Mouse (Mus musculus) forelimb bud, embryonic 11.5 days (tissue): ENCODE measurements around the gene Lrrc8c.
A peak's percentile ranks its signal among the peaks of the same experiment; 100 is the strongest.
"Not testable (repeated sequence)": the region's sequence is repeated elsewhere in the genome, so short reads cannot be mapped to it uniquely, and the experiment has no call there.

Experiments
- DNase-seq: peaks from one replicate; pipeline ENCODE4 v3.0.0-alpha.2; 2012; ENCODE audit warnings: low read depth, low spot score

Lrrc8c gene

DNA sequence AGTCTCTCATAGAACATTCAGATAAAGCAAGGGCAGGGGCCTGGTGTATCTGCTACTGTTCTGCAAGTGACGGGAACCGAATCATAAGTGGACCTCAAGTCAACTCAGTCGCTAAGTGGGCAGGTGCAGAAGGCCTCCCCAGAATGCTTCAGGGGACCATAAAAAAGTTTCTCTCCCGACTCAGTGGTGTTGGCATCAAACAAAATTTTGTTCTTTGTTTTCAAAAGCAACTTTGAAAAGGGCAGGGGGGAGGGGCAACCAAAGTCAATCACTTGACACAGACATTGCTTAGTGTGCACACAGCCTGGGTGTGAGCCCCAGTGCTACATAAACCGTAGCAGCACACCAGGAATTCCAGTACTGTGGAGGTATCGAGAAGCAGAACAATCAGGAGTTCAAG lies 116.4 kb downstream of the Lrrc8c start:
- no peak for DNase-seq

DNA sequence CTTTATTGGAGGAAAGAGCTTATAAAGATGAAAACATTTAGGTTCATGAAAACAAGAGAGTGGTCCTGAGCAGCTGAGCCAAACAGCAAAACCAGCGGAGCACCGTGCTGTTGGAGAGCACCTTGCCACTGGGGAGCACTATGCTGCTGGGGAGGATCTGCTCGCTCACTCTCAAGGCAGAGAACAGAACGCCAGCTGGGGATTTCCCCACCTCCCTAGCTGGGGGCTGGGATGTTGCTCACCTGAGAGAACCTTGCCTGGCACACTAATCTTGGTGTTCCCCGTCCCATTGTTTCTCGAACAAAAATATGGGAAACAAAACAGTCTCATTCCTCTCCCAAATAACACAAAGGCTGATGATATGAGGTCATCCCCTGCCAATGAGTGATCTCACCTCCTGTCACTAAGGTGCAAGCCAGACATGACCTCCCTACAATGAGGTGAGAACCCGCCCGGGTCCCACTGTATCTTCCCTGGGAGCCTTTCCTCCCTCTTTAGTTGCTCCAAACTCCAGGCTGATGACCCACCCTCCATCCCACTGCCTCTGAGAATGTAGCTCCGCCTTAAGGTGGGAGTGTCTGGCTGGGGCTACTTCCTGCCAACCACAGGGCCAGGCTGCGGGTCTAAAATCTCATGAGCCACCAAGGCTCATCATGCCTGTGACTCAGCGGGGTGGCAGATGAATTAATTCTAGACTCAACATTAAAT lies 117.5 kb downstream of the Lrrc8c start:
- DNase-seq, result no peak

DNA sequence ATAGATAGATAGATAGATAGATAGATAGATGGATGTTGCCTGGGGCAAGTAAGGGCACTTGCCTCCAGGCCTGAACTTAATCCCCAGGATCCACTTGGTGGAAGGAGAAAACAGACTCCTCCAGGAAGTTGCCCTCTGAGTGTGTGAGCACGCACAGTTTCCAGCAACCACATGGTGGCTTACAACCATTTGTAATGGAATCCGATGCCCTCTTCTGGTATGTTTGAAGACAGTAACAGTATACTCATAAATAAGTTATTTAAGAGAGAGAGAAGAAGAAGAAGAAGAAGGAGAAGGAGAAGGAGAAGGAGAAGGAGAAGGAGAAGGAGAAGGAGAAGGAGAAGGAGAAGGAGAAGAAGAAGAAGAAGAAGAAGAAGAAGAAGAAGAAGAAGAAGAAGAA lies 119.1 kb downstream of the Lrrc8c start:
- DNase-seq, result not testable (repeated sequence)

DNA sequence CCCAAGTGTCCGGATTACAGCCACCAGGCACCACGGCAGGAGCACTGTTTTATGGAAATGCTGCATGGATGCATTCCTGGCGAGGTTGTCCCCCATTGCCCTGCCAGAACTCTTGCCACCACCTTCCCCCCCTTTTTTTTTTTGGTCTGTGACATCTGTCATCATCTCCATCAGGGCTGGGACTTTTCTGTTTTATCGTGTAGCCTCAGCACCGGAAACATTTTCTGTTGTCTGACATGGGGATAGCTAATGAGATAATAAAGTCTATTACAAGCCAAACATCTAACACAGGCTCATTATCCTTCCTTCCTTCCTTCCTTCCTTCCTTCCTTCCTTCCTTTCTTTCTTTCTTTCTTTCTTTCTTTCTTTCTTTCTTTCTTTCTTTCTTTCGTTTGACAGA lies 119.7 kb downstream of the Lrrc8c start:
- no peak for DNase-seq

DNA sequence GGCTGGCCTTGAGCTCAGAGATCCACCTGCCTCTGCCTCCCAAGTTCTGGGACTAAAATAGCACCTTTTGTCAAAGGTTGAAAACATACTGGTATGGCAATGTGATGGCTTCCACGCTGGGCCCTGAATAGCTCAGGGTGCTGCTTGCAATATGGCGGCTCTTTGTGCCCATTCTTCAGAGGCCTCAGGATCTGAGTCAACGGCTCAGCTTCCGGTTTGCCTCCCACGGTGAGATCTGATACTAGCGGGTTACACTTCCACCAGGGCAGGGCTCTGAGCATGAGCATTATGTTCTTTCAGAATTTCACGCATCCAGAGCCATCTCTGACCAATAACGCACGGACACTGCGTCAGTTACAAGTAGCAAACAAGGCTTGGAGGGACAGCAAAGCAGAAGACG lies 120.2 kb downstream of the Lrrc8c start:
- no peak for DNase-seq

DNA sequence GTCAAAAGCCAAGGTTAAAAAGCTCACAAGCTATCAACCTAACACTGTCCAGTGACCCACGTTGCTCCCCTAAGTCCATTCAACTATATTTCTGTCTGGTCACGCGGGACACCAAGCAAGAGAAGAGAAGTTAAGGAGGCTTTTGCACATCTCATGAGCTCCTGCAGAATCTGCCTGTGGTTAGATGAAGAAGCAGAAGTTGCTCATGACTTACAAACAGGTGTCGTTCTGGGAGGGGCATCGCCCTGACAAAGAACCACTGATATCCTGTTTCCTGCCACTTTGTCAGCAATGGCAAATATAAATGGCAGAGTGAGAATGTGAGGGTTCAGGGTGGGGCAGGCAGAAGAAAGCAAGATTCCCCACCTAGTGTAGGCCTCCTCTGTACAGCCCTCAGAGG lies 123.3 kb downstream of the Lrrc8c start:
- no peak for DNase-seq

DNA sequence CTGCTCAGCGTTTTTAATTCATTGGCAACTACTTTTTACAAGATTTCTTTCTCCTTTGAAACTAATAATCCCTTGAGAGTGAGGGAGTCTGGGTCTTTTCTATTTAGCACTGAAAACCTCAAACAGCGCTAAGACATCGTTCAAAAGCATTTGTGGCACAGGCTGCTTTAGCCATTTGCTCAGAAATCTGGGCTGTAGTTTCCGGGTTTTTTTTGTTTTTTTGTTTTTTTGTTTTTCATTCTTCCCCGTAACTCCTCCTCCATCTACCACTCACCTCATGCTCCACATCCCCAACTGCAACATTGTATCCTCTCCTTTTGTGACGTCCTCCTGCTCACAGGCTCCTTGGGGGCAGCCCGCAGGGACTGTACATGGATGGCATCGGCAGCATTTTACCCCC lies 124.1 kb downstream of the Lrrc8c start:
- no peak for DNase-seq

DNA sequence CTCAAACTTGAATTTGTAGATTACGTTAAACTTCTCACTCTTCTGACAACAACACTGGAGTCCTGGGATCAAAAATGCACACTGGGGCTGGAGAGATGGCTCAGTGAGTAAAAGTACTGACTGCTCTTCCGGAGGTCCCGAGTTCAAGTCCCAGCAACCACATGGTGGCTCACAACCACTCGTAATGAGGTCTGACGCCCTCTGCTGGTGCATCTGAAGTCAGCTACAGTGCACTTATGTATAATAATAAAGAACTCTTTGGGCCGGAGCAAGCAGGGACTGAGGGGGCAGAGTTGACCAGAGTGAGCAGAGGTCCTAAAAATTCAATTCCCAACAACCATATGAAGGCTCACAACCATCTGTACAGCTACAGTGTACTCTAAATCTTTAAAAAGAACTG lies 125.0 kb downstream of the Lrrc8c start:
- no peak for DNase-seq

DNA sequence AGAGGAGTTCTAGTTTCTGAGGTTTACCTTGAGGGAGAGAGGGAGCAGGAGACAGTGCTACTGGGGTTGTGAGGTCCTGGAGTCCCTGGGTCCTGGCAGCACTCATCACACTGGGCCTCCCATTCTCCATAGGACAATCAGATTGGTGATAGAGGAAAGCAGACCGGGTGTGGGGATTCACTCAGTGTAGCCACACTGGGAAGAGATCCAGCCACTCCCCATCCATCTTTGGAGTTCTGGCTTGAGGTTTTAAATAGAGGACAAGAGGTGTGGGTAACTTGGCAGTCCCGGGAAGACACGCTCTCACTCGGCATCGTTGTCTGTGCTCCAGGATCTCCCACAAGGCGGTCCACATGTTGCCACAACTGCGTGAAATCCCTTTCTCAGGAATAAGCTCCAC lies 127.9 kb downstream of the Lrrc8c start:
- DNase-seq, result no peak

DNA sequence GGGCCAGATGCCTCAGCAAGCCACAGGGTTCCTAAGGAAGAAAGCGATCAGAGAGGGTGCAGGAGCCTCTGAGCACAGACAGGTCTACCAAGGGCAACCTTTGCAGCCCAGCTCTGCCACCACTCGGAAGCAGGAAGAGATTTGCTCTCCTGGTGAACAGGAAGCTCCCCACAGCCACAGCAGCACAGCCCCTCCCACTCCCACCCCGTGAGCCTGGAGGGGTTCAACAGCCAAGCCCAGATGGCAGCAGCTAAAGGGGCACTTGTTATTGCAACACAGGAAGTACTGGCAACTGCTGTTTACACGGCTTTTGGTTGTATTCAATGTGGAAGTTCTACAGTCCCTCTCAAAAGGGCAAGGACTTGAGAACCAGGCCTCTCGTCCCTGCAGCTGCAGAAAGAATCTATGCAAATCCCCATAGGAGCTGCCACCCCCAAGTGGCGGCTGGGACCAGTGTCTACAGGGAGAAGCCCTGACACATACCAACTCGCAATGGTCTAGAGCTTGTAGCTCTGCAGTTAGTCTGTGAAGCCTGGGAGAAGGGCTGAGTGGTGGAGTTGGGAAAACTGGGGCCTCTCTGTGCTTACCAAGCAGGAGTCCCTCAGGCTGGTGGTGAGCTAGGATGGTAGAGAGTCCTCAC lies 129.6 kb downstream of the Lrrc8c start:
- no peak for DNase-seq

DNA sequence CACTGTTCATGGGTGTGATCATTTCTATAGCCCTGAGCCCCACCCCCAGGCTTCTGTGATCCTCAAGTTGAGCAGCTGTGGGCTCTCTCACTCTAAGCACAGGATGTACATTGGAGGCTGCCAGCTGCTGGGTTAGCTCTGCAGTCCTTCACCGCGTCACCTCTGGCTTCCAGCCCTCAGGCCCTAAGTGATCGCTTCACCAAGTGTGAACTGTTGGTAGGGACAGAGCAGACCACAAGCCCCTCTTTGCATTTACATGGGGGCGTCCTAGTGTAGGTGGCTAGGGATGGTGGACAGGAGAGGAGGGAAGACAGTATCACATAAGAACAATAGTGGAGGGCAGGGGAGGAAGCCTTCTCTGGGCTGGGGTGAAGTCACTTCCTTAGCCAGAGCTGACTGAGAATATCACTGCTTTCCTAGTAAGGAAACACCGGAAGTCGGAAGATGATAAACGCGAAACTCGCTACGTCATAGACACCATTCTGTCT lies 130.4 kb downstream of the Lrrc8c start:
- DNase-seq, result peak; percentile 20

DNA sequence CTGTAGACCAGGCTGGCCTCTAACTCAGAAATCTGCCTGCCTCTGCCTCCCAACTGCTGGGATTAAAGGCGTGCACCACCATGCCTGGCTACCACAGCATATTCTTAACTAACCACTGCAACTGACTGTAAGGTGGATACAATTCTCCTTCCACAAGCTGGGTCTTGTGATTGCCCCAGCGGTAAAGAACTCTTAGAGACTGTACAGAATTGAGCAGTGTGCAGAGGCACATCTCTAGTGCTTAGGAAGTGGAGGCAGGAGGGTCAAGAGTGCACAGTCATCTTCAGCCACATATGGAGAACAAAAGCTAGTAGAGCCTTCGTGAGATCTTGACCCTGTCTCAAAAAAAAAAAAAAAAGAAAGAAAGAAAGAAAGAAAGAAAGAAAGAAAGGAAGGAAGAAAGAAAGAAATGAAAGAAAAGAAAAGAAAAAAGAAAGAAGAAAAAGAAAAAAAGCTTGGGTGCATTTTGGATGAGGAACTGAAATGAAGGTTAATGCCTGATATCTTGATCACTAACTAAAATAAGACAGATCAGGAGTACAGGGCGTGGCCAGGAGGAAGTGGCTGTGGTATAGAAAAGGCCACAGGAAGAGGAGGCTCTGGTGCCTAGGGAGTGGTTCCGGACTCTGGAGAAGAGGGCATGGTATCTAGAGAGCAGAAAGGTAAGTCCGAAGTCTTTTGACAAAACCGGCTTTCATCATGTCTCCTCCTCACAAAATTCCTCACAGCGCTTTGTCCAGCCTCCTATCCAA lies 131.7 kb downstream of the Lrrc8c start:
- no peak for DNase-seq

DNA sequence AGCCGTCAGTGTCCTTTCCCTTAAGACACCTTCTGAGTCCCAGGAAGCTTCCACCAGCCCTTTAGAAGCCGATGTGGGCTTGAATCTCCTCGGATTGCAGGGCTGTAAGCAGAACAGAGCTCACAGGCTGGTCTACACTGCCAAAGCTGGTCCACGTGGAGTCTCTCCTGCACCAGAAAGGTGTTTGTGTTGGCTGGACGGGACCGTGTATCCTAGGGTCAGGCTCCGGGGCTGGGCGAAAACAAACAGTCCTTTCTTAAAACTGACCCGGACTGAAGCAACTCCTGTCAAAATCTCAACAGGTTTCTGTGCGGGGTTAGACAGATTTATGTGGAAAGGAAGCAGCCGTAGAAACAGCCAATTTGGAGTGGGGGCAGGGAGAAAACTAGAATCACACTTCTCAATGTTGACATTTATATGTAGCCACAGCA lies 132.4 kb downstream of the Lrrc8c start:
- DNase-seq, result peak; percentile 64

DNA sequence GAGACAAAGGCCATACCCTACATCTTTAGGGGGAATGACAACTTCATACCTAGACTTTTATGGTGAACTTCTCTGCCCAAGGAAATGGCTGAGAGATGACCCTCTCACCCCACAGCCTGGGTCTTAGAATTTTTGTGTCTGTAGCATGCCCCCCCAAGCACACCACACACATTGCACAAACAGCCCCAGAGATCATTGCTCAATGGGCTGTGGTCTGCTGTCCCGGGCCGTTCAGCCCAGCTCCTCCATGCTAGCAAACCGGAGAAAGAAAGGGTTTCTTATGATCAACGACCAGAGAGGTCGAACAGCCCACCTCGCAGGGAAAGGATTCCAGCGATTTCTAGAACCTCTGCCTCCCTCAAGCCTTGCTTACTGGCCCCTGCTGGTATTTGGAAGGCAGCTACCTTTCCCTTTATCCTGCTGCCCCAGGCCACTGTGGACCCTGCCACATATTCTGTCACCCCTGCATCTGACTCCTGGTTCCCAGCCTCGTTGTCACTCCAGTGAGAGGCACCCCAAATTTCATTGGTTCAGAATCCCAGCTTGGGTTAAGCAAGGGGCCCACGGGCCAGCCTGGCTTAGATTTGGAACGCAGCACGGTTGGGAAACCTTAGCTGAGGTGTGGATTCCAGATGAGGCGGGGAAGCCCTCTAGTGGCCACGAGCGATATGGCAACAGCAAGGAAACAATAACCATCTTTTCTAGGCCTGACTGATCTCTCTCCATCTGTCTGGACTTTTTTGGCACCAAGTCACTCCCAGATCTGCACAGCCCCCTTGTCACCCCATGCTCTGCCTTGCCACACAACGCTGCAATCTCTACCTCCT lies 135.3 kb downstream of the Lrrc8c start:
- peak; percentile 78 for DNase-seq

DNA sequence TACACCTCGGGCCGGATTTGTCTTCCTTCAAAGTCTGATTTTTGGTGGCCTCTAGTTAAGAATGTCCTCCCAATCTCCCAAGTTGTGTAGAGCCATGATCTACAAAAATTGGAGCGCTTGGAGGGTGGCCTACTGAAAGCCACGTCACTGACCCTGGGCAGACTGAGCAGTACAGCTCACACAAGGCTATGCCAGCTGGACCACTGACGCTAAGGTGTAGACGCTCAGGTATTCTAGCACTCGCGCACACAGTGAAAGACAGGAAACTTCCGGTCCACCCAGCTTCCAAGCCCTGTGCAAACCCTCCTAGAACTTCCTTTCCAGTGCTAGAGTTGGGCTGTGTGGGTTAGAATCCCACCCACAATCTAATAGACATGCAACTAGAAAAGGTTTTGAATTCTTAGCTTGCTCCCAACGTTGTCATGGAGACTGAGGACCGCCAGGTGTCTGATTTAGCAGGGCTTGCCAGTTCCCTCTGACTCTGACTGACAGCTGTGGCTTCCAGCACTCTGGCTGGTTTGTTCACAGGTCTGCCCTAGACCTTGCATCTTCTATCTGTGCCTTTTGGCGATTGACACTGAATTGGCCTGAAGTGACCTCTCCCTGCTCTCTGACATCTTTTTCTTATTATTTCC lies 136.0 kb downstream of the Lrrc8c start:
- no peak for DNase-seq

DNA sequence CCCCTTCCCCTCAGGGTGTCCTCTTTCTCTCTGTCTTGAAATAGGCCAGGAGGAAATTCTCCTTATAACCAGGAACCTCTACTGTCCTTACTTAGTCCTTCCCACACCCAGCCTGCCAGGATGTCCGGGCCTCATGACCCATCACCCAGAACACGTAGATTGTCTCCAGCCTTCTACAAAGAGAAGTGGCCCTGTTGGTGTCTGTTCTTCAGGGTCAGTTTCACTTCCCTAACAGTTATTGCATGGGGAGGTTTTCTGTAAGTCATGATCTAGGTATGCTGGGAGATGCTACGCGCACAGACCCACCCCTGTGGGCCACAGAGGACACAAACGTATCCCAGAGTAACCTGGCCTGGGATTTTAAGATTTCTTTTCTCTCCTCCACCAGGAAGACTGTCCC lies 142.7 kb downstream of the Lrrc8c start:
- DNase-seq, result no peak
